ENCODE assay signal across 8 mouse cellular contexts in the genomic region with DNA sequence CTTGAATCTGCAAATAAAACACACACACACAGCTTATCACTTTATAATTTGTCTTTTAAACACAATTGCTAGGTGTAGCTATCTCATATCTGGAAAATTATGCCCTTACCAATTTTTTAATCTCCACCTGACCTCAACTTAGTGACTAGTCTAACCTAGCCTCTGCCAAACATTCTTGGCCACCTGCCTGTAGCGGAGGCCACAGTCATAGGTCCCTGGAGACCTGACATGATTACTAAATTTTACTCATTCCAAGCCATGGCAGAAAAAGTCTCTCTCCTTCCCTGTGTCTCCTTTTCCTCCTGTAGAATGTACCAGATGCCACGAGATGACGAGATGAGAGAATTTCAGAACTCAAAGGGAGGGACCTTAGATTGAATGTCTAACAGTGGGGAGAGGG.
"Had no signal": no experiment of that assay in that cellular context is flagged by ENCODE, and none has a peak within 500 bp of the region (broad histone marks: within the 10 kb centered on the region; RNA-seq: fewer than 3 reads in every experiment).

No protein-coding gene starts in this region.

- DNase-seq: layer of hippocampus, adult 9-11 months; liver; lung, adult 18-20 months; lung, postnatal 10 days; lung, postnatal 4 days; midbrain, embryonic 14.5 days; thymus, adult 18-20 months; thymus, postnatal 36 days had no signal
